Mouse (Mus musculus) heart, embryonic 11.5 days (tissue): ENCODE data around the gene Ubiad1. TPM values are rescaled to one million over a fixed set of nuclear protein-coding genes. Genes with fewer than 3 reads are reported as not detected.

Source experiments
- ATAC-seq: fragments of 200-750 bp; cut with Nextera tagmentation; replicated peaks from 2 replicates; pipeline ENCODE4 v1.8.0; 2017; ENCODE audit warnings: moderate library complexity; ENCODE audit not compliant: insufficient number of reproducible peaks, low FRiP score, low TSS enrichment
- H3K27ac ChIP-seq: fragments of 300-500 bp; sonication (generic); 2 replicates; pipeline ENCODE4 v1.5.1; 2014; ENCODE audit warnings: mild to moderate bottlenecking, low read depth, low read length
- H3K27me3 ChIP-seq: fragments of 300-500 bp; sonication (generic); 2 replicates; pipeline ENCODE4 v1.6.1; 2014; ENCODE audit warnings: mild to moderate bottlenecking, low read length, mixed read lengths; ENCODE audit not compliant: control insufficient read depth, insufficient read depth
- H3K36me3 ChIP-seq: fragments of 300-500 bp; sonication (generic); 2 replicates; pipeline ENCODE4 v1.6.1; 2014; ENCODE audit warnings: mild to moderate bottlenecking, low read length, moderate library complexity, mixed read lengths; ENCODE audit not compliant: control insufficient read depth, insufficient read depth
- H3K4me1 ChIP-seq: fragments of 300-500 bp; sonication (generic); 2 replicates; pipeline ENCODE4 v1.6.1; 2014; ENCODE audit warnings: low read length; ENCODE audit not compliant: control insufficient read depth, insufficient read depth
- H3K4me2 ChIP-seq: fragments of 300-500 bp; sonication (generic); 2 replicates; pipeline ENCODE4 v1.6.1; 2014; ENCODE audit warnings: mild to moderate bottlenecking, moderate library complexity
- H3K4me3 ChIP-seq: fragments of 300-500 bp; sonication (generic); 2 replicates; pipeline ENCODE4 v1.5.1; 2014; ENCODE audit warnings: low read depth, low read length
- H3K9ac ChIP-seq: fragments of 300-500 bp; sonication (generic); 2 replicates; pipeline ENCODE4 v1.6.1; 2014; ENCODE audit warnings: mild to moderate bottlenecking, low read depth, low read length, moderate library complexity
- H3K9me3 ChIP-seq: fragments of 300-500 bp; sonication (generic); replicated peaks from 2 replicates; pipeline ENCODE4 v1.6.1; 2016; ENCODE audit warnings: low read length; ENCODE audit not compliant: control insufficient read depth
- WGBS: fragments of 180-500 bp; shearing (Covaris S2); extraction: QIAGEN DNeasy Blood & Tissue Kit; methylation state at CpG from one replicate; pipeline ENCODE4 v1.1.7; 2014; ENCODE audit not compliant: insufficient replicate concordance; 5-methylcytosine and 5-hydroxymethylcytosine counted together
- polyA plus RNA-seq: library from polyadenylated mRNA; unstranded; fragments of >200 nt; fragmentation: Nextera tagmentation; extraction: Ambion mirVana; gene quantifications from 2 replicates; pipeline ENCODE4 v1.2.1, GENCODE M21; 2014

Ubiad1 gene
- polyA plus RNA-seq, 1 experiment from 2014 or later: 16.2 TPM

- Histone ChIP-seq H3K9ac (no peak overlapping the region), H3K4me1 (0 out of 2 replicates have a peak, but pooled peaks cover 5% of the 10 kb centered on the region), H3K4me2 (no peak overlapping the region), H3K36me3 (no peaks in the 10 kb centered on the region), H3K27me3 (peaks cover 59% of the 10 kb centered on the region), H3K9me3 (no peaks in the 10 kb centered on the region), H3K27ac (no peak overlapping the region), H3K4me3 (no peak overlapping the region)
- no peak for ATAC-seq
- WGBS: 16% methylated on average over 13 of the region's 13 CpGs
These were observed 39.2 kb downstream of the Ubiad1 start for GRCm38 (mm10) chr4:148405255-148405788.

GRCm38 (mm10) chr4:148404748-148405147 lies 39.8 kb downstream of the Ubiad1 start:
- Histone ChIP-seq H3K9ac (no peak overlapping the region), H3K4me1 (0 out of 2 replicates have a peak, but pooled peaks cover 5% of the 10 kb centered on the region), H3K36me3 (no peaks in the 10 kb centered on the region), H3K9me3 (no peaks in the 10 kb centered on the region), H3K4me3 (no peak overlapping the region), H3K4me2 (no peak overlapping the region), H3K27me3 (peaks cover 62% of the 10 kb centered on the region), H3K27ac (no peak overlapping the region)
- ATAC-seq: no peak
- 17% methylated on average over 11 of the region's 11 CpGs for WGBS

- no peak overlapping the region for H3K9ac ChIP-seq
- no peak for ATAC-seq
- no peak overlapping the region for H3K27ac ChIP-seq
- 23% methylated on average over 12 of the region's 12 CpGs for WGBS
- no peak overlapping the region for H3K4me3 ChIP-seq
- H3K4me2 ChIP-seq: no peak overlapping the region
- no peaks in the 10 kb centered on the region for H3K36me3 ChIP-seq
- H3K4me1 ChIP-seq: 0 out of 2 replicates have a peak, but pooled peaks cover 5% of the 10 kb centered on the region
- peaks cover 57% of the 10 kb centered on the region for H3K27me3 ChIP-seq
- no peaks in the 10 kb centered on the region for H3K9me3 ChIP-seq
These were observed 41.2 kb downstream of the Ubiad1 start for GRCm38 (mm10) chr4:148403402-148403801.

GRCm38 (mm10) chr4:148399437-148400094 lies 45.0 kb downstream of the Ubiad1 start:
- Histone ChIP-seq H3K27me3 (peaks cover 28% of the 10 kb centered on the region), H3K9ac (no peak overlapping the region), H3K36me3 (no peaks in the 10 kb centered on the region), H3K27ac (no peak overlapping the region), H3K4me2 (no peak overlapping the region), H3K9me3 (no peaks in the 10 kb centered on the region), H3K4me1 (no peaks in the 10 kb centered on the region), H3K4me3 (no peak overlapping the region)
- no peak for ATAC-seq
- WGBS: 67% methylated on average over 9 of the region's 9 CpGs

- no peak for ATAC-seq
- H3K27me3 ChIP-seq: peaks cover 15% of the 10 kb centered on the region; the same call in 1 of the 2 replicates
- H3K4me1 ChIP-seq: no peaks in the 10 kb centered on the region
- WGBS: 80% methylated on average over 18 of the region's 18 CpGs
- no peak overlapping the region for H3K9ac ChIP-seq
- H3K36me3 ChIP-seq: no peaks in the 10 kb centered on the region
- no peak overlapping the region for H3K27ac ChIP-seq
- no peak overlapping the region for H3K4me2 ChIP-seq
- H3K4me3 ChIP-seq: no peak overlapping the region
- H3K9me3 ChIP-seq: no peaks in the 10 kb centered on the region
These were observed 46.9 kb downstream of the Ubiad1 start for GRCm38 (mm10) chr4:148397531-148398287.

GRCm38 (mm10) chr4:148397113-148397512 lies 47.5 kb downstream of the Ubiad1 start:
- no peak for ATAC-seq
- no peaks in the 10 kb centered on the region for H3K9me3 ChIP-seq
- no peaks in the 10 kb centered on the region for H3K36me3 ChIP-seq
- no peak overlapping the region for H3K9ac ChIP-seq
- no peaks in the 10 kb centered on the region for H3K4me1 ChIP-seq
- no peak overlapping the region for H3K27ac ChIP-seq
- H3K4me2 ChIP-seq: no peak overlapping the region
- no peak overlapping the region for H3K4me3 ChIP-seq
- 86% methylated on average over 4 of the region's 4 CpGs for WGBS
- H3K27me3 ChIP-seq: peaks cover 15% of the 10 kb centered on the region; the same call in 1 of the 2 replicates

GRCm38 (mm10) chr4:148395875-148396274 lies 48.7 kb downstream of the Ubiad1 start:
- Histone ChIP-seq H3K27me3 (peaks cover 14% of the 10 kb centered on the region), H3K36me3 (no peaks in the 10 kb centered on the region), H3K9me3 (no peaks in the 10 kb centered on the region), H3K4me3 (no peak overlapping the region), H3K27ac (no peak overlapping the region), H3K9ac (no peak overlapping the region), H3K4me2 (no peak overlapping the region), H3K4me1 (no peaks in the 10 kb centered on the region)
- 74% methylated on average over 6 of the region's 6 CpGs for WGBS
- no peak for ATAC-seq

- Histone ChIP-seq H3K4me2 (no peak overlapping the region), H3K4me3 (no peak overlapping the region), H3K27me3 (peaks cover 14% of the 10 kb centered on the region), H3K4me1 (no peaks in the 10 kb centered on the region), H3K9me3 (no peaks in the 10 kb centered on the region), H3K27ac (no peak overlapping the region), H3K9ac (no peak overlapping the region), H3K36me3 (no peaks in the 10 kb centered on the region)
- no peak for ATAC-seq
- WGBS: 45% methylated on average over 7 of the region's 7 CpGs
These were observed 49.4 kb downstream of the Ubiad1 start for GRCm38 (mm10) chr4:148395198-148395597.
